13 mouse cellular contexts compared by ENCODE assay signal in the genomic region with DNA sequence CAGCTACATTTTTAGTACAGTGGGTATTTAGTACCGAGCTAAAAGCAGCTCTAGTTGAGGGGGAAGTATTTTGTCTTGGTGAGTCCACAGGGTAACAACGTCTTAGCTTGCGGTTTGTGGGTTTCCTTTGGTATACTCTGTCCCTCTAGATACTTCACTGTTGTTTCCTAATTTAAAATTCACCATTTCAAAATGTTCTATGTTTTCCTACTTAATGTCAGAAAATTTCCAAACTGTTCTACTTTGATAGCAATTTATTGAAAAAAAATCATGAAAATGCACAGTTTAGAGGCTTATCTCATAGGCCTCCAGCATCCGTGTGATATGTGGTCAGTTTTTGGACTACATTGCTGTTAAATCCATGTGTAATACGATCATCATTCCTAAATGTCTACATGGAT.
DNase-seq lines count a peak whose midpoint lies in the region; ATAC-seq and TF ChIP-seq lines count a peak whose summit lies in the region.
"Had no signal": no experiment of that assay in that cellular context is flagged by ENCODE, and none has a peak within 500 bp of the region (broad histone marks: within the 10 kb centered on the region; RNA-seq: fewer than 3 reads in every experiment).

No protein-coding gene starts in this region.

- no peak overlapping the region for H3K4me3 ChIP-seq in G1E (ENCODE audit: low read depth, low read length)

- TF ChIP-seq CTCF in G1E (IDR thresholded peaks at IDR 0.05; ENCODE audit: low read depth, low read length): no peak

- DNase-seq in layer of hippocampus, adult 11-12 months (ENCODE audit: low spot score): peak; percentile 24
- no peak for DNase-seq in layer of hippocampus, postnatal 25 days (ENCODE audit: extremely low spot score in 1 of 2, low spot score in 1 of 2)
- no peak for DNase-seq in G1E (ENCODE audit: low spot score)
- no peak for DNase-seq in urinary bladder, adult 18-20 months (ENCODE audit: low spot score in 2 of 2)
- no peak for DNase-seq in right cerebral cortex, postnatal 10 days (ENCODE audit: low spot score in 2 of 2)
- no peak for DNase-seq in layer of hippocampus, postnatal 14 days (ENCODE audit: low spot score in 2 of 2)
- DNase-seq: cerebellum, adult 11-12 months; forebrain, postnatal 0 days; kidney, adult 11 months; lung, adult 2 months; thymus, postnatal 25 days had no signal

- peak; percentile 86 for ATAC-seq in G1E (ENCODE audit: extremely low read depth, insufficient number of reproducible peaks, low FRiP score, poor library complexity, severe bottlenecking)
- peak; percentile 86 for ATAC-seq in granulocyte monocyte progenitor cell, adult 5-6 weeks (replicated peaks; ENCODE audit: poor library complexity, severe bottlenecking)
- peak; percentile 79 for ATAC-seq in megakaryocyte progenitor cell, adult 5-6 weeks (replicated peaks; ENCODE audit: poor library complexity)
- ATAC-seq: forebrain, postnatal 0 days had no signal

- H3K4me1 ChIP-seq in G1E (ENCODE audit: insufficient read depth, low read depth, low read length): peaks cover 13% of the 10 kb centered on the region

- no peaks in the 10 kb centered on the region; the same call in 1 of the 2 replicates for H3K9me3 ChIP-seq in G1E (replicated peaks)

- H3K27me3 ChIP-seq in G1E (ENCODE audit: insufficient read depth, low read length): no peaks in the 10 kb centered on the region

- H3K36me3 ChIP-seq in G1E (replicated peaks): no peaks in the 10 kb centered on the region
